Mouse (Mus musculus) kidney, embryonic 16.5 days (tissue): ENCODE results near the gene Tango2. TPM values are rescaled to one million over a fixed set of nuclear protein-coding genes. Genes with fewer than 3 reads are reported as not detected.
A peak's percentile ranks its signal among the peaks of the same experiment; 100 is the strongest.

ENCODE experiments used
- ATAC-seq: fragments of 200-750 bp; cut with Nextera tagmentation; 2 replicates; pipeline ENCODE4 v1.8.0; 2017; ENCODE audit warnings: moderate TSS enrichment; ENCODE audit not compliant: low FRiP score, low TSS enrichment
- H3K27ac ChIP-seq: fragments of 300-500 bp; sonication (generic); 2 replicates; pipeline ENCODE4 v1.5.1; 2014; ENCODE audit warnings: low read length
- H3K27me3 ChIP-seq: fragments of 300-500 bp; sonication (generic); 2 replicates; pipeline ENCODE4 v1.6.1; 2014; ENCODE audit warnings: low read length, control low read depth, mixed read lengths; ENCODE audit not compliant: insufficient read depth
- H3K36me3 ChIP-seq: fragments of 300-500 bp; sonication (generic); 2 replicates; pipeline ENCODE4 v1.6.1; 2014; ENCODE audit warnings: low read length, control low read depth, mixed read lengths; ENCODE audit not compliant: insufficient read depth
- H3K4me1 ChIP-seq: fragments of 300-500 bp; sonication (generic); 2 replicates; pipeline ENCODE4 v1.6.1; 2014; ENCODE audit warnings: low read length, control low read depth, mixed read lengths; ENCODE audit not compliant: insufficient read depth
- H3K4me2 ChIP-seq: fragments of 300-500 bp; sonication (generic); replicated peaks from 2 replicates; pipeline ENCODE4 v1.6.1; 2014; ENCODE audit warnings: low read depth, low read length
- H3K4me3 ChIP-seq: fragments of 300-500 bp; sonication (generic); 2 replicates; pipeline ENCODE4 v1.5.1; 2014; ENCODE audit warnings: mild to moderate bottlenecking, low read length
- H3K9ac ChIP-seq: fragments of 300-500 bp; sonication (generic); replicated peaks from 2 replicates; pipeline ENCODE4 v1.6.1; 2014; ENCODE audit warnings: low read length
- H3K9me3 ChIP-seq: fragments of 300-500 bp; sonication (generic); 2 replicates; pipeline ENCODE4 v1.6.1; 2016; ENCODE audit warnings: low read length, control low read depth
- WGBS: fragments of 180-500 bp; shearing (Covaris S2); extraction: QIAGEN DNeasy Blood & Tissue Kit; methylation state at CpG from one replicate; pipeline ENCODE4 v1.1.7; 2014; 5-methylcytosine and 5-hydroxymethylcytosine counted together
- polyA plus RNA-seq: library from polyadenylated mRNA; unstranded; fragments of >200 nt; fragmentation: Nextera tagmentation; extraction: Ambion mirVana; gene quantifications from 2 replicates; pipeline ENCODE4 v1.2.1, GENCODE M21; 2015

Tango2 gene
- polyA plus RNA-seq, 1 experiment from 2014 or later = 31.0 TPM

- H3K4me1 ChIP-seq = peaks cover 25% of the 10 kb centered on the region
- peaks cover 17% of the 10 kb centered on the region for H3K36me3 ChIP-seq
- under 1% methylated on average over 19 of the region's 31 CpGs for WGBS
- H3K27me3 ChIP-seq = no peaks in the 10 kb centered on the region
- H3K4me3 ChIP-seq = peak overlapping the region; percentile 91
- peak overlapping the region; percentile 99 for H3K9ac ChIP-seq
- peak; percentile 90 for ATAC-seq
- H3K4me2 ChIP-seq = peak overlapping the region; percentile 64
- peak overlapping the region; percentile 92 for H3K27ac ChIP-seq
- H3K9me3 ChIP-seq = no peaks in the 10 kb centered on the region
These were observed 59.3 kb downstream of the Tango2 start for GRCm38 (mm10) chr16:18288581-18289061.

GRCm38 (mm10) chr16:18288166-18288565 is 59.7 kb downstream of the Tango2 start:
- peak overlapping the region; percentile 64 for H3K4me2 ChIP-seq
- WGBS = 0% methylated on average over 4 of the region's 4 CpGs

GRCm38 (mm10) chr16:18275166-18275565 is 72.7 kb downstream of the Tango2 start:
- no peak overlapping the region for H3K27ac ChIP-seq
- no peak overlapping the region for H3K4me2 ChIP-seq
- H3K36me3 ChIP-seq = peaks cover 80% of the 10 kb centered on the region
- no peak overlapping the region for H3K9ac ChIP-seq
- H3K27me3 ChIP-seq = no peaks in the 10 kb centered on the region
- WGBS = 85% methylated on average over 2 of the region's 2 CpGs
- no peak for ATAC-seq
- H3K4me1 ChIP-seq = no peaks in the 10 kb centered on the region
- H3K4me3 ChIP-seq = no peak overlapping the region
- H3K9me3 ChIP-seq = no peaks in the 10 kb centered on the region

More at GRCm38 (mm10) chr16:18288166-18288565, 59.7 kb downstream of the Tango2 start:
- H3K4me1 ChIP-seq = peaks cover 25% of the 10 kb centered on the region
- H3K9ac ChIP-seq = peak overlapping the region; percentile 99
- peak overlapping the region; percentile 91 for H3K4me3 ChIP-seq
- H3K36me3 ChIP-seq = peaks cover 21% of the 10 kb centered on the region
- H3K27ac ChIP-seq = peak overlapping the region; percentile 92
- ATAC-seq = no peak
- H3K9me3 ChIP-seq = no peaks in the 10 kb centered on the region
- H3K27me3 ChIP-seq = no peaks in the 10 kb centered on the region

- 87% methylated on average over 5 of the region's 5 CpGs for WGBS
- Histone ChIP-seq H3K4me2 (no peak overlapping the region), H3K4me1 (no peaks in the 10 kb centered on the region), H3K9me3 (no peaks in the 10 kb centered on the region), H3K36me3 (peaks cover 69% of the 10 kb centered on the region), H3K27ac (no peak overlapping the region), H3K4me3 (no peak overlapping the region), H3K9ac (no peak overlapping the region), H3K27me3 (no peaks in the 10 kb centered on the region)
- ATAC-seq = no peak
These were observed 79.7 kb downstream of the Tango2 start for GRCm38 (mm10) chr16:18268182-18268581.

- no peak overlapping the region for H3K27ac ChIP-seq
- WGBS = 77% methylated on average over 2 of the region's 2 CpGs
- no peaks in the 10 kb centered on the region for H3K9me3 ChIP-seq
- H3K36me3 ChIP-seq = peaks cover 56% of the 10 kb centered on the region
- H3K4me3 ChIP-seq = no peak overlapping the region
- no peak overlapping the region for H3K4me2 ChIP-seq
- H3K27me3 ChIP-seq = no peaks in the 10 kb centered on the region
- no peaks in the 10 kb centered on the region for H3K4me1 ChIP-seq
- ATAC-seq = no peak
- H3K9ac ChIP-seq = no peak overlapping the region
These were observed 82.9 kb downstream of the Tango2 start for GRCm38 (mm10) chr16:18265024-18265423.

- Histone ChIP-seq H3K9me3 (no peaks in the 10 kb centered on the region), H3K27ac (no peak within 1 kb of the TSS), H3K4me3 (no peak within 1 kb of the TSS), H3K4me2 (no peak within 1 kb of the TSS), H3K27me3 (no peaks in the 10 kb centered on the region), H3K36me3 (peaks cover 70% of the 10 kb centered on the region), H3K4me1 (no peaks in the 10 kb centered on the region), H3K9ac (no peak within 1 kb of the TSS)
- no peak for ATAC-seq
- WGBS = 90% methylated on average over 2 of the region's 2 CpGs
These were observed 89.7 kb downstream of the Tango2 start, which contains the start of gene Gm49776 for GRCm38 (mm10) chr16:18258221-18258620. Gm49776 (minus strand) TSS chr16:18258321.

GRCm38 (mm10) chr16:18253866-18254265 is 94.0 kb downstream of the Tango2 start:
- Histone ChIP-seq H3K27me3 (no peaks in the 10 kb centered on the region), H3K4me2 (no peak overlapping the region), H3K4me3 (no peak overlapping the region), H3K36me3 (peaks cover 70% of the 10 kb centered on the region), H3K4me1 (peaks cover 18% of the 10 kb centered on the region), H3K9ac (no peak overlapping the region), H3K9me3 (no peaks in the 10 kb centered on the region), H3K27ac (no peak overlapping the region)
- no peak for ATAC-seq
- WGBS = 93% methylated on average over 1 of the region's 1 CpGs

GRCm38 (mm10) chr16:18252736-18253135 is 95.2 kb downstream of the Tango2 start:
- no peak for ATAC-seq
- Histone ChIP-seq H3K36me3 (peaks cover 61% of the 10 kb centered on the region), H3K9me3 (no peaks in the 10 kb centered on the region), H3K27ac (no peak overlapping the region), H3K4me2 (no peak overlapping the region), H3K4me3 (no peak overlapping the region), H3K9ac (no peak overlapping the region), H3K4me1 (peaks cover 18% of the 10 kb centered on the region), H3K27me3 (no peaks in the 10 kb centered on the region)
- WGBS = 79% methylated on average over 6 of the region's 6 CpGs

- Histone ChIP-seq H3K4me3 (peak overlapping the region; percentile 81; the same call in 1 of the 2 replicates), H3K4me1 (peaks cover 32% of the 10 kb centered on the region), H3K27ac (no peak overlapping the region), H3K9ac (peak overlapping the region; percentile 87), H3K36me3 (peaks cover 47% of the 10 kb centered on the region), H3K9me3 (no peaks in the 10 kb centered on the region), H3K4me2 (peak overlapping the region; percentile 70), H3K27me3 (no peaks in the 10 kb centered on the region)
- WGBS = 59% methylated on average over 10 of the region's 10 CpGs
- no peak for ATAC-seq
These were observed 96.8 kb downstream of the Tango2 start for GRCm38 (mm10) chr16:18250828-18251790.
